Mouse (Mus musculus) ES-E14 (cell line): ENCODE data around the gene Macrod1. TPM values are rescaled to one million over a fixed set of nuclear protein-coding genes. Genes with fewer than 3 reads are reported as not detected.

Experiments used
- DNase-seq: peaks from one replicate; pipeline ENCODE4 v3.0.0-alpha.2; 2013; ENCODE audit warnings: low read depth, low spot score
- H3K27ac ChIP-seq: 2 replicates; pipeline ENCODE4 v1.5.1; 2012; ENCODE audit warnings: low read depth, mild to moderate bottlenecking, low read length, moderate library complexity, mixed read lengths; ENCODE audit not compliant: poor library complexity, insufficient read depth, severe bottlenecking
- H3K36me3 ChIP-seq: 2 replicates; pipeline ENCODE4 v1.6.1; 2012; ENCODE audit warnings: mild to moderate bottlenecking, low read length, moderate library complexity, mixed read lengths; ENCODE audit not compliant: control insufficient read depth, poor library complexity, insufficient read depth, severe bottlenecking
- H3K4me1 ChIP-seq, 2 experiments: fragments of 150-350 bp in 1 of 2; sonication (generic) in 1 of 2; 2 replicates each; pipeline ENCODE4 v1.6.1; 2012; ENCODE audit warnings: low read length in 2 of 2, mild to moderate bottlenecking in 1 of 2, mixed read lengths in 1 of 2; ENCODE audit not compliant: control insufficient read depth in 2 of 2, insufficient read depth in 2 of 2, poor library complexity in 1 of 2
- H3K4me3 ChIP-seq, 2 experiments: fragments of 150-350 bp in 1 of 2; sonication (generic) in 1 of 2; 2 replicates each; pipeline ENCODE4 v1.5.1; 2012; ENCODE audit warnings: low read length in 2 of 2, low read depth in 1 of 2, mild to moderate bottlenecking in 1 of 2, mixed read lengths in 1 of 2; ENCODE audit not compliant: insufficient read depth in 1 of 2, poor library complexity in 1 of 2, severe bottlenecking in 1 of 2
- H3K9ac ChIP-seq: 2 replicates; pipeline ENCODE4 v1.6.1; 2012; ENCODE audit warnings: low read depth, mild to moderate bottlenecking, low read length, mixed read lengths; ENCODE audit not compliant: poor library complexity, insufficient read depth, severe bottlenecking
- H3K9me3 ChIP-seq: fragments of 150-350 bp; sonication (generic); 2 replicates; pipeline ENCODE4 v1.6.1; 2012; ENCODE audit warnings: low read depth, mild to moderate bottlenecking, low read length; ENCODE audit not compliant: control insufficient read depth, insufficient read depth
- CHD2 ChIP-seq: IDR thresholded peaks from 2 replicates; pipeline ENCODE4 v1.6.1; 2014; ENCODE audit warnings: mild to moderate bottlenecking, low read depth, low read length, inconsistent platforms
- HCFC1 ChIP-seq: IDR thresholded peaks from 2 replicates; pipeline ENCODE4 v1.6.1; 2012; ENCODE audit warnings: low read length, inconsistent platforms, borderline replicate concordance; ENCODE audit not compliant: insufficient read depth
- MAFK ChIP-seq: IDR thresholded peaks from 2 replicates; pipeline ENCODE4 v1.6.1; 2014; ENCODE audit warnings: mild to moderate bottlenecking, low read depth, low read length, inconsistent platforms; ENCODE audit not compliant: insufficient read depth
- ZC3H11A ChIP-seq: IDR thresholded peaks from 2 replicates; pipeline ENCODE4 v1.6.1; 2012; ENCODE audit warnings: low read depth, mild to moderate bottlenecking, inconsistent platforms, low read length, borderline replicate concordance
- ZNF384 ChIP-seq: IDR thresholded peaks from 2 replicates; pipeline ENCODE4 v1.6.1; 2012; ENCODE audit warnings: low read depth, low read length, inconsistent platforms
- in situ Hi-C, 2 experiments: fragments of 600-800 bp; cut with MboI; formaldehyde crosslinking; loops; one replicate each; pipeline ENCODE4 v1.15.1; 2025; ENCODE audit warnings: low sequenced_read_pairs in 2 of 2, inconsistent platforms in 1 of 2; ENCODE audit not compliant: unreplicated experiment in 2 of 2
- total RNA-seq: library from RNA; depleted of rRNA; stranded (reverse); fragments of 300-350 nt; gene quantifications from 2 replicates; pipeline ENCODE4 v1.2.3, GENCODE M21; 2012

Macrod1 gene
- total RNA-seq, 1 experiment: 1.4 TPM

DNA sequence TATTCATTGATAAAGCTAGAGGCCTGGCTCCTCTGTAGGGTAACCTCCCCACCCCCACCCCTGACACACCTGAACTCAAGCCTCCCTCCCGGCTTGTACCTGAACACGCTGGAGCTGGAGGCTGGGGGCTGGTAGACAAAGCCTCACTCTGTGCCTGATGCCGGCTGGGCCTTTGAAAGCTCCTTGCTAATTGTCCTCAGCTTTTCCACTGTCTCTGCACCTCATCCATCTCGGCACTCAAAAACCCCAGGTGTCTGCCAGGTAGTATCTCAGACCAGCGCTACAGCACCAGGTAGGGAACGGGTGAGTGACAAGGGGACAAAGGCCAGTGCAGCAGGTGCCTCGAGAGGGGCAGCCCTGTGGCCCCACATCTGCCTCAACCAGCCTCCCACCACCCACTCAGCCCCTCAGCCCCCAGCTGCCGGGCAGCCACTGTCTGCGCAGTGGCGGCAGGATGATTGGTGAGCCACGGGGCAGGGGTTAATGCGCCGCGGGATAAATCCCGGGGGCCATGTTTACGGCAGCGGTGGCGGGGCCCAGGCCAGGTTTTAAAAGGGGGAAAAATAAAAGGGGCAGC is 129.2 kb downstream of the Macrod1 start:
- TF ChIP-seq ZC3H11A (no peak), ZNF384 (no peak), HCFC1 (no peak), CHD2 (no peak), MAFK (no peak)
- H3K36me3 ChIP-seq: no peaks in the 10 kb centered on the region
- no peak for DNase-seq
- peaks cover 11 to 39% of the 10 kb centered on the region in 2 experiments for H3K4me1 ChIP-seq
- H3K9me3 ChIP-seq: no peaks in the 10 kb centered on the region
- no peak overlapping the region for H3K27ac ChIP-seq
- in situ Hi-C loops: no loop called here
- H3K4me3 ChIP-seq: peak overlapping the region; percentile 43 to 51
- H3K9ac ChIP-seq: 0 out of 2 replicates have a peak overlapping the region, but pooled peaks have one; percentile 14

GRCm38 (mm10) chr19:7187157-7187556 is 130.5 kb downstream of the Macrod1 start:
- Histone ChIP-seq H3K4me3 (no peak overlapping the region), H3K9ac (no peak overlapping the region), H3K36me3 (no peaks in the 10 kb centered on the region), H3K9me3 (no peaks in the 10 kb centered on the region), H3K4me1 (peaks cover 8 to 34% of the 10 kb centered on the region in 2 experiments; a peak in 3 of 4 replicates), H3K27ac (no peak overlapping the region)
- no peak for DNase-seq
- in situ Hi-C loops: no loop called here
- TF ChIP-seq HCFC1 (no peak), CHD2 (no peak), ZNF384 (no peak), MAFK (no peak), ZC3H11A (no peak)

GRCm38 (mm10) chr19:7189026-7189425 is 132.4 kb downstream of the Macrod1 start:
- no peak for DNase-seq
- H3K4me1 ChIP-seq: peaks cover 4 to 30% of the 10 kb centered on the region in 2 experiments; a peak in 2 of 4 replicates
- in situ Hi-C loops: no loop called here
- H3K27ac ChIP-seq: no peak overlapping the region
- TF ChIP-seq ZNF384: no peak
- TF ChIP-seq MAFK: no peak
- TF ChIP-seq ZC3H11A: no peak
- TF ChIP-seq CHD2: no peak
- TF ChIP-seq HCFC1: no peak
- no peak overlapping the region for H3K9ac ChIP-seq
- H3K9me3 ChIP-seq: no peaks in the 10 kb centered on the region
- H3K36me3 ChIP-seq: no peaks in the 10 kb centered on the region
- H3K4me3 ChIP-seq: no peak overlapping the region

- peaks cover 4 to 24% of the 10 kb centered on the region in 2 experiments; a peak in 1 of 4 replicates for H3K4me1 ChIP-seq
- no peak overlapping the region for H3K27ac ChIP-seq
- in situ Hi-C loops: loop anchor here (10.0 kb wide), 1 partner anchor 126 kb away; no protein-coding TSS in a partner anchor
- no peak overlapping the region for H3K4me3 ChIP-seq
- H3K36me3 ChIP-seq: no peaks in the 10 kb centered on the region
- no peak overlapping the region for H3K9ac ChIP-seq
- TF ChIP-seq CHD2: no peak
- no peak for TF ChIP-seq MAFK
- TF ChIP-seq HCFC1: no peak
- TF ChIP-seq ZC3H11A: no peak
- TF ChIP-seq ZNF384: no peak
- no peaks in the 10 kb centered on the region for H3K9me3 ChIP-seq
- DNase-seq: no peak
Observed at GRCm38 (mm10) chr19:7190986-7191385, 134.4 kb downstream of the Macrod1 start.

DNA sequence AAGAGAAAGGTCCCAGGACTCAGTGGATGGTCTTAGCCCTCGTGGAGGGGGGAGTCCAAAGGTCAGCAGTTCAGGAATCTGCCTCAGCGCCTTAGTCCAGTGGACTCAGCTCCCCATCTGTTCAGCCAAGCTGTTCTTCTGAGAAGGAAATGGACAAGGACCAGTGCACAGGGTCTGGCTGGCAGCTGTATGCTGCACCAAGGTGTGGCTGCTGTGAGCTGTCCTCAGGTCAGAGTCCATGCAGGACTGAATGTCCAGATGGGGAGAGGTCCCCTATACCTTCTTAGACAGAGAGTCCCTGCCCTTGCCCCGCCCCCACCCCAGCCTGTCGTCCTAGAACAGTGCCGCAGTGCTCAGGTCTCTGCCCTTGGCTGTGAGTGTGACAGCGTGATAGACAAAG is 135.0 kb downstream of the Macrod1 start:
- H3K4me3 ChIP-seq: no peak overlapping the region
- DNase-seq: no peak
- no peaks in the 10 kb centered on the region for H3K9me3 ChIP-seq
- no peak overlapping the region for H3K9ac ChIP-seq
- H3K27ac ChIP-seq: no peak overlapping the region
- H3K36me3 ChIP-seq: no peaks in the 10 kb centered on the region
- peaks cover 4 to 25% of the 10 kb centered on the region in 2 experiments; a peak in 2 of 4 replicates for H3K4me1 ChIP-seq
- in situ Hi-C loops: loop anchor here (10.0 kb wide), 1 partner anchor 127 kb away; no protein-coding TSS in a partner anchor
- no peak for TF ChIP-seq HCFC1
